Mouse (Mus musculus): Measurements from ENCODE around the gene Hnrnpul2. TPM values are rescaled to one million over a fixed set of nuclear protein-coding genes. Genes with fewer than 3 reads are reported as not detected.

Hnrnpul2 gene
- polyA plus RNA-seq, 1 experiment = 14.9 TPM

DNA sequence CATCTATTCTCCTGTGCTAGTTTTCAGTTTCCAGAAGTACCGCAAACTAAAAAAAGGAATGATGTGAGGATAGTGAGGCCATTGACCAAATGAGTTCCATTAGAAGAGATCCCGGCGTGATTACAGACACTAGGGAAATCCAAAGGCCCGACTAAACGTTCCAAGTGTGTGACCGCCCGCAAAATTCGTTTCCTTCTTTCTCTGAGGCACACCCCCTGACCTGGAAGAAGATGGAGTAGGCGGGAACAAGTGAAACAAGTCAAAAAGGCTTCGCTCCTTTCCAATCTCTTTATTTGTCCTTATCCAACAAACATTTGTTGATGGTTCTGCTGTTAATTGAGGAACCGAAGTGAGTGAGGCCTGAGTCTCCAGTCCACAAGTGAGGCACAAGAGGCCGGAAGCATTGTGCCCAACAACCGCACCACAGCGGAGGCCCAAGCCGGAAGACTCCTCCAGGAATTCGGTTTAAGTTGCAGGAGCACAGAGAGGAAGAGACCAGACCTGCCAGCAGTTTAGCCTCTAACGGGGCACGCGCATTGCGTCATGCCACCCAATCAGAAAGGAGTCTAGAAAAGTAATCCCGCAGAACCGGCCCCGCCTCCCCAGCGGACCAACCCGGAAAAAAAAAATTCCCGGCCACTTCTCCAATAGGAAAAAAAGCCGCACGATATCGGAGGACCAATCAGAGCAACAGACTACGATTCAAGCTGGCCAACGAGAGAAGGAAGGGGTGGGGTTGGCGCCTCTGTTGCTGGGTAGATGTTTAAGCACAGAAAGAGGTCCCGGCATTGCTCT lies 812 bp upstream of the Hnrnpul2 start, which contains the start of gene Ttc9c:
Ttc9c (minus strand) TSS at position 533 of the 795 bp plus-strand sequence.
- Histone ChIP-seq H3K4me3 (ENCODE audit: control insufficient read depth, low read depth, low read length) (peak within 1 kb of the TSS; percentile 90), H3K27ac (ENCODE audit: control insufficient read depth, insufficient read depth, low read depth, low read length) (peak within 1 kb of the TSS; percentile 96), H3K36me3 (ENCODE audit: control insufficient read depth, insufficient read depth, low read length) (peaks cover 5% of the 10 kb centered on the region), H3K4me1 (ENCODE audit: control insufficient read depth, insufficient read depth, low read length) (peaks cover 7% of the 10 kb centered on the region), H3K27me3 (ENCODE audit: control insufficient read depth, insufficient read depth, low read length) (no peaks in the 10 kb centered on the region)
- TF ChIP-seq POLR2A (IDR thresholded peaks at IDR 0.05; ENCODE audit: control insufficient read depth, low read depth, low read length) = peak; percentile 94
- no peak for TF ChIP-seq CTCF (IDR thresholded peaks at IDR 0.05; ENCODE audit: control insufficient read depth, insufficient read depth, insufficient replicate concordance, low read depth, low read length)

DNA sequence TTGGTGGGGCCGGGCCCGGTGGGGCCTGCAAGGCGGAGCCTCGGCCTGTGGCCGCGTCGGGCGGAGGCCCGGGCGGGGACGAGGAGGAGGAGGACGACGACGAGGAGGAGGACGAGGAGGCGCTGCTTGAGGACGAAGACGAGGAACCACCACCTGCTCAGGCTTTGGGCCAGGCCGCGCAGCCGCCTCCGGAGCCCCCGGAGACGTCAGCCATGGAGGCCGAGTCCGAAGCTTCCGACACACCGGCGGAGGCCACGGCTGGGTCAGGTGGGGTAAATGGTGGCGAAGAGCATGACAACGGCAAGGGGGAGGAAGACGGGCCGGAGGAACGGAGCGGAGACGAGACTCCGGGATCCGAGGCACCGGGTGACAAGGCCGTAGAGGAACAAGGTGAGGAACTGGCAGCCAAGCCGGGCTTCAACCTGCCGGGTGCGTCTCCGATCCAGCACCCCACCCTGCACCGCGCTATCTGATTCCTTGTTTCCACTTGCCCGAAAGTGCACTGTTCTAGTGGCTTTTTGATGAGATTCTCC lies 680 bp downstream of the Hnrnpul2 start:
- TF ChIP-seq CTCF (IDR thresholded peaks at IDR 0.05; ENCODE audit: control insufficient read depth, insufficient read depth, insufficient replicate concordance, low read depth, low read length) = no peak
- no peak for TF ChIP-seq POLR2A (IDR thresholded peaks at IDR 0.05; ENCODE audit: control insufficient read depth, low read depth, low read length)
- peaks cover 7% of the 10 kb centered on the region for H3K4me1 ChIP-seq (ENCODE audit: control insufficient read depth, insufficient read depth, low read length)
- no peaks in the 10 kb centered on the region for H3K27me3 ChIP-seq (ENCODE audit: control insufficient read depth, insufficient read depth, low read length)
- peak overlapping the region; percentile 96 for H3K27ac ChIP-seq (ENCODE audit: control insufficient read depth, insufficient read depth, low read depth, low read length)
- peak overlapping the region; percentile 90 for H3K4me3 ChIP-seq (ENCODE audit: control insufficient read depth, low read depth, low read length)
- peaks cover 9% of the 10 kb centered on the region for H3K36me3 ChIP-seq (ENCODE audit: control insufficient read depth, insufficient read depth, low read length)

DNA sequence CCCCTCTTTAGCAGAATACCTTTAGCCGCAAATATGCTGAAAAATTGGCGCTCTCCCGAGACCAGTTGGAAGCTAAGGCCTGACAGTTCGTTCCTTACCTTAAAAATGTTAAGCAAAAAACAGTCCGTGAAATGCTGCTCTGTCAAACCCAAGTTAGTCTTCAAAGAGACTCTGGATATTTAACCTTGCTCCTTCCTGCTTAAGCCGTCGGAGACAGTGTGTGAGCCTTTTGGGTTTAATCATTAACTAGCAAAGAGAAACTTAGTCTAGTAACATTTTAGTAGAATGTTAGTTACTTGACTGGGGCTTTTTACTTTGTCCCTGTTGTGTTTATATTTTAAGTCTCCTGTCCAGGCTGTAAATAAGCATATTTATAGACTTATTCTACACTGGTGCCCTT lies 1.3 kb downstream of the Hnrnpul2 start:
- TF ChIP-seq CTCF (IDR thresholded peaks at IDR 0.05; ENCODE audit: control insufficient read depth, insufficient read depth, insufficient replicate concordance, low read depth, low read length) (no peak), POLR2A (IDR thresholded peaks at IDR 0.05; ENCODE audit: control insufficient read depth, low read depth, low read length) (no peak)
- no peaks in the 10 kb centered on the region for H3K27me3 ChIP-seq (ENCODE audit: control insufficient read depth, insufficient read depth, low read length)
- peak overlapping the region; percentile 90 for H3K4me3 ChIP-seq (ENCODE audit: control insufficient read depth, low read depth, low read length)
- peaks cover 7% of the 10 kb centered on the region for H3K4me1 ChIP-seq (ENCODE audit: control insufficient read depth, insufficient read depth, low read length)
- peak overlapping the region; percentile 96 for H3K27ac ChIP-seq (ENCODE audit: control insufficient read depth, insufficient read depth, low read depth, low read length)
- H3K36me3 ChIP-seq (ENCODE audit: control insufficient read depth, insufficient read depth, low read length) = peaks cover 9% of the 10 kb centered on the region

DNA sequence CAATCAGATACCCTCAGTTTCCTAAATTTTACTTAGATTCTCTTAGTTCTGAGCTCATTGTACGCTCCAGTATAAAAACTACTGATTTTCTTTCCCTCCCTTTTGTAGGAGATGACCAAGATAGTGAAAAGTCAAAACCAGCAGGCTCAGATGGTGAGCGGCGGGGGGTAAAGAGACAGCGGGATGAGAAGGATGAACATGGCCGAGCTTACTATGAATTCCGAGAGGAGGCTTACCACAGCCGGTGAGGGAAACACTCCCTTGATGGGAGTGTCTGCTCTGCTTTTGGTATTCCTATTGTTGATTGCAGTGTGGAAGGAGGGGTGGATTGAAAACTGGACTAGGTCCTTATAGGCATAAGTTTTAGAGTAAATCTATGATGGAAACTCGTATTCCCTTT lies 2.9 kb downstream of the Hnrnpul2 start:
- peak overlapping the region; percentile 20; the same call in 1 of the 2 replicates for H3K4me3 ChIP-seq (ENCODE audit: control insufficient read depth, low read depth, low read length)

DNA sequence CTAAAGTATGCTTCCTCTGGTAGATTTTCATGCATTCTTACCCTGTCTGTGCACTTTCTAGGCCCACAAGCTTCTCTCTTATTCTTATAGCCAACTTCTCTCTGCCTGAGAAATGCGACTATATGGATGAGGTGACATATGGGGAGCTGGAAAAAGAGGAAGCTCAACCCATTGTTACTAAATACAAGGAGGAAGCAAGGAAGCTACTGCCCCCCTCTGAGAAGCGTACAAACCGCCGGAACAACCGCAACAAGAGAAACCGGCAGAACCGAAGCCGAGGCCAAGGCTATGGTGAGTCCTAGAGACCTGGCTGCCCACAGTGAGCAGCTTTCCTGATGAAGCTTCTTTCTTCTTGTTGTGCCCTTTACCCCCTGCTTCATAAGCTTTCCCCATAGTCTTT lies 9.8 kb downstream of the Hnrnpul2 start, which contains the start of gene AC129217.1:
AC129217.1 (plus strand) TSS at position 114 of the 400 bp plus-strand sequence.
- Histone ChIP-seq H3K27ac (ENCODE audit: control insufficient read depth, insufficient read depth, low read depth, low read length) (no peak within 1 kb of the TSS; the same call in 1 of the 2 replicates), H3K36me3 (ENCODE audit: control insufficient read depth, insufficient read depth, low read length) (peaks cover 11% of the 10 kb centered on the region), H3K4me3 (ENCODE audit: control insufficient read depth, low read depth, low read length) (no peak within 1 kb of the TSS), H3K4me1 (ENCODE audit: control insufficient read depth, insufficient read depth, low read length) (no peaks in the 10 kb centered on the region), H3K27me3 (ENCODE audit: control insufficient read depth, insufficient read depth, low read length) (no peaks in the 10 kb centered on the region)
- TF ChIP-seq POLR2A (IDR thresholded peaks at IDR 0.05; ENCODE audit: control insufficient read depth, low read depth, low read length) (no peak), CTCF (IDR thresholded peaks at IDR 0.05; ENCODE audit: control insufficient read depth, insufficient read depth, insufficient replicate concordance, low read depth, low read length) (no peak)

More for the DNA sequence above, 2.9 kb downstream of the Hnrnpul2 start:
- Histone ChIP-seq H3K36me3 (ENCODE audit: control insufficient read depth, insufficient read depth, low read length) (peaks cover 8% of the 10 kb centered on the region), H3K4me1 (ENCODE audit: control insufficient read depth, insufficient read depth, low read length) (peaks cover 7% of the 10 kb centered on the region), H3K27ac (ENCODE audit: control insufficient read depth, insufficient read depth, low read depth, low read length) (no peak overlapping the region), H3K27me3 (ENCODE audit: control insufficient read depth, insufficient read depth, low read length) (no peaks in the 10 kb centered on the region)
- no peak for TF ChIP-seq CTCF (IDR thresholded peaks at IDR 0.05; ENCODE audit: control insufficient read depth, insufficient read depth, insufficient replicate concordance, low read depth, low read length)
- no peak for TF ChIP-seq POLR2A (IDR thresholded peaks at IDR 0.05; ENCODE audit: control insufficient read depth, low read depth, low read length)

DNA sequence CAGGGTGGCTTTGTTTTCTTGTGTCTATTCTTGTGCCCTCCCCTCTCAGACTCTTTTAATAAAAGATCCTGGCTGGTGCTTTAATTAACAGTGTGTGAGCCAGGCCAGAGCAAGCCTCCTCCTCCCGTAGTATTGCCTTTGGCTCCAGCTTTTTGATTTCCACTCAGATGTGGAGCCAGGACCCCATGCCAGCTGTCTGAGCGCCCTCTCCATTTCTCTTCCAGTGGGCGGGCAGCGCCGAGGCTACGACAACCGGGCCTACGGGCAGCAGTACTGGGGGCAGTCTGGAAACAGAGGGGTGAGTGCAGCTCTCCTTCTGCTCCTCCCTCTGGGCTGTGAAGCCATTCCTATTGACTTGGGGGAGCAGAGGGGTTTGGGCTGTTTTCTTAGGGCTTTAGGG lies 10.9 kb downstream of the Hnrnpul2 start:
- no peak overlapping the region for H3K4me3 ChIP-seq (ENCODE audit: control insufficient read depth, low read depth, low read length)
- TF ChIP-seq POLR2A (IDR thresholded peaks at IDR 0.05; ENCODE audit: control insufficient read depth, low read depth, low read length) = no peak
- TF ChIP-seq CTCF (IDR thresholded peaks at IDR 0.05; ENCODE audit: control insufficient read depth, insufficient read depth, insufficient replicate concordance, low read depth, low read length) = no peak
- no peaks in the 10 kb centered on the region for H3K4me1 ChIP-seq (ENCODE audit: control insufficient read depth, insufficient read depth, low read length)
- H3K27ac ChIP-seq (ENCODE audit: control insufficient read depth, insufficient read depth, low read depth, low read length) = no peak overlapping the region
- H3K36me3 ChIP-seq (ENCODE audit: control insufficient read depth, insufficient read depth, low read length) = peaks cover 8% of the 10 kb centered on the region
- H3K27me3 ChIP-seq (ENCODE audit: control insufficient read depth, insufficient read depth, low read length) = no peaks in the 10 kb centered on the region

DNA sequence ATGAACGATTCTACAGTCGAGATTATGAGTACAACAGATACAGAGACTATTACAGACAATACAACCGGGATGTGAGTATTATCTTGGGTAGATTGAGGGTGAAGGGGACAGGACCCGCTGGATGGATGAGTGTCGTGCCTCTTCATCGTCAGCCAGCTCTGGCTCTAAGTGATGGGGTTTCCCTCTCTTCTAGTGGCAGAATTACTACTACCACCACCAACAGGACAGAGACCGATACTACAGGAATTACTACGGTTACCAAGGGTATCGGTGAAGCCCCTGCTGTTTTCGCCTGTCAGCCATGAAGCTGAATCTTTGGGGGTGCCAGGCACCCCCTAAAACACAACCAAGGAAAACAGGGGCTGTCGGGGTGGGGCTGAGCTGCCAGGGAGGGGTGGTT lies 11.5 kb downstream of the Hnrnpul2 start:
- H3K27ac ChIP-seq (ENCODE audit: control insufficient read depth, insufficient read depth, low read depth, low read length) = no peak overlapping the region
- no peak overlapping the region for H3K4me3 ChIP-seq (ENCODE audit: control insufficient read depth, low read depth, low read length)
- H3K36me3 ChIP-seq (ENCODE audit: control insufficient read depth, insufficient read depth, low read length) = peaks cover 8% of the 10 kb centered on the region
- H3K27me3 ChIP-seq (ENCODE audit: control insufficient read depth, insufficient read depth, low read length) = no peaks in the 10 kb centered on the region
- no peaks in the 10 kb centered on the region for H3K4me1 ChIP-seq (ENCODE audit: control insufficient read depth, insufficient read depth, low read length)
- no peak for TF ChIP-seq POLR2A (IDR thresholded peaks at IDR 0.05; ENCODE audit: control insufficient read depth, low read depth, low read length)
- TF ChIP-seq CTCF (IDR thresholded peaks at IDR 0.05; ENCODE audit: control insufficient read depth, insufficient read depth, insufficient replicate concordance, low read depth, low read length) = no peak
